Mouse (Mus musculus) erythroblast, embryonic 14.5 days (primary cell): ENCODE measurements around the gene E130309D02Rik.

Experiments used
- GATA1 ChIP-seq: IDR thresholded peaks from 2 replicates; pipeline ENCODE4 v1.6.1; 2012; ENCODE audit warnings: low read length, inconsistent platforms, mixed read lengths
- TAL1 ChIP-seq: IDR thresholded peaks from 3 replicates; pipeline ENCODE4 v1.6.1; 2012; ENCODE audit warnings: low read length, inconsistent platforms, mixed read lengths

DNA sequence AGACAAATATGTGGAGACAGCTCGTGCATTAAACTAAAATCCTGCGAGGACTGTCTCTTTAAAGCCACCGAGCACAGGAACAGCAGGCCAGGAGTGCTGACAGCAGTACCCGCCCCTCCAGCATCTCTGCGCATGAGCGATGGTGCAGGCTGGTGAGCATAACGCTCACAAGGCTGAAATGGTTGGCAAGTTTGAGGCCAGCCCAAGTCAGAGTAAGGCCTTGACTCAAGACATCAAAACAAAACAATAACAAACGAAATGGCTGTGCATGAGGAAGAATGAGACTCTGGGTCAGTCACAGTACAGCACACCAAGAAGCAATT is 2.1 kb upstream of the E130309D02Rik start:
- TF ChIP-seq GATA1 (no peak), TAL1 (no peak)
